Mouse (Mus musculus): ENCODE results near the gene Dusp10. TPM values are rescaled to one million over a fixed set of nuclear protein-coding genes. Genes with fewer than 3 reads are reported as not detected.

The Dusp10 gene
- total and polyA plus RNA-seq, 3 experiments: 5.0 to 14.1 (median 7.9) TPM

GRCm38 (mm10) chr1:184037802-184038201 is 24.7 kb downstream of the Dusp10 start:
- TF ChIP-seq POLR2A (IDR thresholded peaks at IDR 0.05; ENCODE audit: insufficient read depth, low read depth, low read length) (no peak), EP300 (IDR thresholded peaks at IDR 0.05; ENCODE audit: insufficient read depth, low read depth, low read length) (no peak), CTCF (IDR thresholded peaks at IDR 0.05) (no peak)
- Histone ChIP-seq H3K4me1 (ENCODE audit: control insufficient read depth, insufficient read depth, low read length) (peaks cover 14% of the 10 kb centered on the region), H3K27ac (no peak overlapping the region), H3K36me3 (ENCODE audit: control insufficient read depth, insufficient read depth, low read length) (peaks cover 9% of the 10 kb centered on the region), H3K27me3 (ENCODE audit: control insufficient read depth, insufficient read depth, low read length) (no peaks in the 10 kb centered on the region), H3K9ac (ENCODE audit: low read depth, low read length) (no peak overlapping the region), H3K79me2 (replicated peaks; ENCODE audit: control insufficient read depth, insufficient read depth, low read length) (peaks cover 1% of the 10 kb centered on the region; the same call in 1 of the 2 replicates), H3K4me3 (no peak overlapping the region)
- intact Hi-C loops (cut with DNase I): loop anchor here (5.0 to 10.0 kb wide), 2 partner anchors 134 to 697 kb away; partner anchors contain the start of gene Hlx
- 84% methylated on average over 4 of the region's 4 CpGs for WGBS
- DNase-seq: no peak

GRCm38 (mm10) chr1:184039301-184039700 is 26.2 kb downstream of the Dusp10 start:
- Histone ChIP-seq H3K27me3 (ENCODE audit: control insufficient read depth, insufficient read depth, low read length) (no peaks in the 10 kb centered on the region), H3K4me3 (no peak overlapping the region), H3K79me2 (replicated peaks; ENCODE audit: control insufficient read depth, insufficient read depth, low read length) (peaks cover 1% of the 10 kb centered on the region; the same call in 1 of the 2 replicates), H3K4me1 (ENCODE audit: control insufficient read depth, insufficient read depth, low read length) (peaks cover 14% of the 10 kb centered on the region), H3K27ac (peak overlapping the region; percentile 86), H3K36me3 (ENCODE audit: control insufficient read depth, insufficient read depth, low read length) (peaks cover 9% of the 10 kb centered on the region), H3K9ac (ENCODE audit: low read depth, low read length) (no peak overlapping the region)
- no peak for DNase-seq
- TF ChIP-seq POLR2A (IDR thresholded peaks at IDR 0.05; ENCODE audit: insufficient read depth, low read depth, low read length): no peak
- intact Hi-C loops (cut with DNase I): loop anchor here (5.0 to 10.0 kb wide), 2 partner anchors 133 to 696 kb away; partner anchors contain the start of gene Hlx
- 92% methylated on average over 10 of the region's 10 CpGs for WGBS

- TF ChIP-seq EP300 (IDR thresholded peaks at IDR 0.05; ENCODE audit: insufficient read depth, low read depth, low read length) (no peak), CTCF (IDR thresholded peaks at IDR 0.05) (no peak), POLR2A (IDR thresholded peaks at IDR 0.05; ENCODE audit: insufficient read depth, low read depth, low read length) (no peak)
- WGBS: 86% methylated on average over 11 of the region's 11 CpGs
- H3K4me1 ChIP-seq (ENCODE audit: control insufficient read depth, insufficient read depth, low read length): peaks cover 14% of the 10 kb centered on the region
- no peak overlapping the region for H3K4me3 ChIP-seq
- H3K27me3 ChIP-seq (ENCODE audit: control insufficient read depth, insufficient read depth, low read length): no peaks in the 10 kb centered on the region
- H3K79me2 ChIP-seq (replicated peaks; ENCODE audit: control insufficient read depth, insufficient read depth, low read length): peaks cover 1% of the 10 kb centered on the region; the same call in 1 of the 2 replicates
- DNase-seq: no peak
- H3K36me3 ChIP-seq (ENCODE audit: control insufficient read depth, insufficient read depth, low read length): peaks cover 9% of the 10 kb centered on the region
- H3K9ac ChIP-seq (ENCODE audit: low read depth, low read length): no peak overlapping the region
- intact Hi-C loops (cut with DNase I): no loop called here
- H3K27ac ChIP-seq: peak overlapping the region; percentile 86
Measured at GRCm38 (mm10) chr1:184040181-184040580, 27.1 kb downstream of the Dusp10 start.

- peak overlapping the region; percentile 86 for H3K27ac ChIP-seq
- no peak for DNase-seq
Measured at GRCm38 (mm10) chr1:184040906-184041305, 27.8 kb downstream of the Dusp10 start.

DNA sequence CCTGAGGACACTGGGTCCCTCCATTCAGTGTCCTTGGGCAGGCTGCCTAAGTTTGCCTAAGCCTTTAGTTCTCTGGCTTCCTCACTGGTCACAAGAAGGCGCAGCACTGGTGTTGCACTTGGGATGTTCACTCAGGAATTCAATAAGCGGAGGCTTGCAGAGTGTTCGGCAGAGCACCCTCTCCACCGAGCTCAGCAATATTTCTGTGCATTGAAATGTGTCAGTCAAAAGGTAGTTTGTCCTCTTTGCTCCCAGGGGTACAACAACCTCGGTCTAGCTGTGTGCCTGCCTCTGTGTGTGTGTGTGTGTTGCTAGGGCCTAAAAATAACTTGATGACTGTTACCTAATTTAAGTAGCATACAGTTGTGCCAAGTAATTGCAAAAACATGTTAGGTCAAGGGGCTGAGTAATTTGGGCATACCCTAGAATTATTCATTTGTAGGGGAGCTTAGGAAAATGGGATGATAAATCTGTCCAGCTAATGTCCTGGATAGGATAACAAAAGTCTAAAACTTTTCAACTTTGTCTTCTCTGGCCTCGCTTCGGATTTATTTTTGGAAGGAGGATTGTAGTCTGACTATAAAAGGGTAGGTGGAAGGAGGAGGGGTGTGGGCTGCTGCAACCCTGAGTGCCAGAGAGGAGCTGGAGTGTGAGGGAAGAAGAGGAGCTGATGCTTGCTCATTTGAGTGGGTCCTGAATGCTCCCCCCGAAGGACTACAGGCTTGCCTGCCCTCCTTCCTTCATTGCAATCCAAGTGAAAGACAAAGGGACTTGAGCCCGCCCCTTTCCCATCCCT is 28.9 kb downstream of the Dusp10 start:
- H3K79me2 ChIP-seq (replicated peaks; ENCODE audit: control insufficient read depth, insufficient read depth, low read length): peaks cover 1% of the 10 kb centered on the region; the same call in 1 of the 2 replicates
- H3K4me3 ChIP-seq: peak overlapping the region; percentile 27; the same call in 1 of the 2 replicates
- H3K4me1 ChIP-seq (ENCODE audit: control insufficient read depth, insufficient read depth, low read length): peaks cover 12% of the 10 kb centered on the region
- no peaks in the 10 kb centered on the region for H3K27me3 ChIP-seq (ENCODE audit: control insufficient read depth, insufficient read depth, low read length)
- peak; percentile 63 to 77 for DNase-seq
- intact Hi-C loops (cut with DNase I): no loop called here
- peak overlapping the region; percentile 54 for H3K9ac ChIP-seq (ENCODE audit: low read depth, low read length)
- peaks cover 9% of the 10 kb centered on the region for H3K36me3 ChIP-seq (ENCODE audit: control insufficient read depth, insufficient read depth, low read length)
- TF ChIP-seq EP300 (IDR thresholded peaks at IDR 0.05; ENCODE audit: insufficient read depth, low read depth, low read length) (peak; percentile 67; the same call in 1 of the 2 replicates), CTCF (IDR thresholded peaks at IDR 0.05) (no peak), POLR2A (IDR thresholded peaks at IDR 0.05; ENCODE audit: insufficient read depth, low read depth, low read length) (peak; percentile 53; the same call in 1 of the 2 replicates)
- peak overlapping the region; percentile 86 for H3K27ac ChIP-seq
- WGBS: 39% methylated on average over 9 of the region's 9 CpGs

More at GRCm38 (mm10) chr1:184040906-184041305, 27.8 kb downstream of the Dusp10 start:
- intact Hi-C loops (cut with DNase I): no loop called here
- Histone ChIP-seq H3K4me1 (ENCODE audit: control insufficient read depth, insufficient read depth, low read length) (peaks cover 14% of the 10 kb centered on the region), H3K4me3 (0 out of 2 replicates have a peak overlapping the region, but pooled peaks have one; percentile 27), H3K9ac (ENCODE audit: low read depth, low read length) (peak overlapping the region; percentile 11; the same call in 1 of the 2 replicates), H3K27me3 (ENCODE audit: control insufficient read depth, insufficient read depth, low read length) (no peaks in the 10 kb centered on the region), H3K36me3 (ENCODE audit: control insufficient read depth, insufficient read depth, low read length) (peaks cover 9% of the 10 kb centered on the region), H3K79me2 (replicated peaks; ENCODE audit: control insufficient read depth, insufficient read depth, low read length) (peaks cover 1% of the 10 kb centered on the region; the same call in 1 of the 2 replicates)
- TF ChIP-seq POLR2A (IDR thresholded peaks at IDR 0.05; ENCODE audit: insufficient read depth, low read depth, low read length): no peak
- no peak for TF ChIP-seq CTCF (IDR thresholded peaks at IDR 0.05)
- TF ChIP-seq EP300 (IDR thresholded peaks at IDR 0.05; ENCODE audit: insufficient read depth, low read depth, low read length): no peak
- WGBS: 71% methylated on average over 1 of the region's 1 CpGs

- Histone ChIP-seq H3K79me2 (replicated peaks; ENCODE audit: control insufficient read depth, insufficient read depth, low read length) (peaks cover 1% of the 10 kb centered on the region; the same call in 1 of the 2 replicates), H3K4me1 (ENCODE audit: control insufficient read depth, insufficient read depth, low read length) (peaks cover 13% of the 10 kb centered on the region), H3K36me3 (ENCODE audit: control insufficient read depth, insufficient read depth, low read length) (peaks cover 9% of the 10 kb centered on the region), H3K9ac (ENCODE audit: low read depth, low read length) (peak overlapping the region; percentile 54; the same call in 1 of the 2 replicates), H3K4me3 (no peak overlapping the region), H3K27ac (peak overlapping the region; percentile 86), H3K27me3 (ENCODE audit: control insufficient read depth, insufficient read depth, low read length) (no peaks in the 10 kb centered on the region)
- DNase-seq: no peak
- WGBS: 56% methylated on average over 9 of the region's 9 CpGs
- intact Hi-C loops (cut with DNase I): no loop called here
- TF ChIP-seq CTCF (IDR thresholded peaks at IDR 0.05) (no peak), EP300 (IDR thresholded peaks at IDR 0.05; ENCODE audit: insufficient read depth, low read depth, low read length) (no peak), POLR2A (IDR thresholded peaks at IDR 0.05; ENCODE audit: insufficient read depth, low read depth, low read length) (no peak)
Measured at GRCm38 (mm10) chr1:184042745-184043144, 29.6 kb downstream of the Dusp10 start.
